Mouse (Mus musculus) CD8-positive naive resting alpha-beta T cell, adult 2 months (primary cell): ENCODE results near the gene Smg6.

Experiments used
- DNase-seq, 2 experiments: peaks; one replicate each; pipeline ENCODE4 v3.0.0; 2022; ENCODE audit warnings: low read depth in 2 of 2, low spot score in 2 of 2

Gene Smg6

DNA sequence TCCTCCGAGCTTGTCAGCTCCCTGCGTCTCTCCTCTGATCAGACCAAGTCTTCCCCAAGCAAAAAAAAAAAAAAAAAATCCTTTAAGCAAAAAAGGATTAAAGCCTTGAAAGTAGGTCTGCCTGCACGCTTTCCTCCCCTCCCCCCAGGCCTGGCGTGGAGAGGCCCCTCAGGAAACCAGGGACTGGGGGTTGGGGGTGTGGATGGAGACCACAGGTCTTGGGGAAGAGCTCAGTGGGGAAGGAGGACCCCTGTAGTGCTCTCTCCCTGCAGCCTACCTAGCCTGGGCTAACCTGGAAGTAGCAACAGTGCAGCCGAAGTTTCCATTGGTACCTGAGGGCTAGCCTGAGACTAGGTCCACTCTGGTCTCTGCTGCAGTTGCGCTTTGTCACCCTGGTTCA is 285.1 kb downstream of the Smg6 start:
- no peak for DNase-seq

DNA sequence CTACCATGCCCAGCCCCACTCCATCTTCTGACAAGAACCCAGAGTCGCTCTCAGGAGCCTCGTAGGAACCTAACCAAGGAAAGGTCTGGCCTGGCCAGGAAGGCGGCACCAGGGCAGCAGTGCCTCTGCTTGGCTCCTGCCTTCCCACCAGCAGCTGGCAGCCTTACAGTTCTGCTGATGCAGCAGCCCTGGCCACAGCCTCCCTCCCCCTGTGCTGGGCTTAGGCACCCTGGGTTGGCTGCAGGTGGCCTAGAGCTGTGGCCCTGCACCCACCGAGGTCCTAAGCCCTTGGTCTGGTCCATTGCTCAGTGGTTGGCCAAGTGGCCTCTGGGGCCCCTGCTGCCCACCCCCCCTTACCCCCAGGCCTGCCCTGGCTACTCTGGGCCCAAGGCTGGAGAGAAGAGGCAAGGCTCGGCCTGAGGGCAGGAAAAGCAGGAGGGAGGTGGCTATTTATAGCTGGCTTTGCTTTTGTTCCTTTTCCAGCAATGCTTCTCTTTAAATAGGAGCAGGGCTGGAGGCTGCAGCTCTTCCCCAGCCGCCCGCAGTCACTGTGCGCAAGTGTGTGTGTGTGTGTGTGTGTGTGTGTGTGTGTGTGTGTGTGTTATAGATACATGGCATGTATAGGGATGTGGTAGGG is 286.5 kb downstream of the Smg6 start:
- no peak for DNase-seq

DNA sequence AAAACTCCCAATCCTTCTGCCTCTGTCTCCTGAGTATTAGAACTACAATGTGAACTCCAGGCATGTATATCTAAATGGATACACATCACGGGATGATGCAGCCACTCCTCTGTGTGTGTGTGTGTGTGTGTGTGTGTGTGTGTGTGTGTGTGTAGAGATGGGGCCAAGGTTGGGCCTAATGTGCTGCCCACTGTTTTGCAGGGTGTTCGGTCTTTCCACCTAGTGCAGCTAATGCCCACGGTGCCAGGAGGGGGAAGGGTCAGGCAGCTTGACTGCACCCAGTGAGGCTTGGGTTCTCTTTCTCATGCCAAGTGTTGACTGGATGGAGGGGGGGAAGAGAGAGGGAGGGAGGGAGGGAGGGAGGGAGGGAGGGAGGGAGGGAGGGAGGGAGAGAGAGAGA is 287.3 kb downstream of the Smg6 start:
- DNase-seq = no peak

DNA sequence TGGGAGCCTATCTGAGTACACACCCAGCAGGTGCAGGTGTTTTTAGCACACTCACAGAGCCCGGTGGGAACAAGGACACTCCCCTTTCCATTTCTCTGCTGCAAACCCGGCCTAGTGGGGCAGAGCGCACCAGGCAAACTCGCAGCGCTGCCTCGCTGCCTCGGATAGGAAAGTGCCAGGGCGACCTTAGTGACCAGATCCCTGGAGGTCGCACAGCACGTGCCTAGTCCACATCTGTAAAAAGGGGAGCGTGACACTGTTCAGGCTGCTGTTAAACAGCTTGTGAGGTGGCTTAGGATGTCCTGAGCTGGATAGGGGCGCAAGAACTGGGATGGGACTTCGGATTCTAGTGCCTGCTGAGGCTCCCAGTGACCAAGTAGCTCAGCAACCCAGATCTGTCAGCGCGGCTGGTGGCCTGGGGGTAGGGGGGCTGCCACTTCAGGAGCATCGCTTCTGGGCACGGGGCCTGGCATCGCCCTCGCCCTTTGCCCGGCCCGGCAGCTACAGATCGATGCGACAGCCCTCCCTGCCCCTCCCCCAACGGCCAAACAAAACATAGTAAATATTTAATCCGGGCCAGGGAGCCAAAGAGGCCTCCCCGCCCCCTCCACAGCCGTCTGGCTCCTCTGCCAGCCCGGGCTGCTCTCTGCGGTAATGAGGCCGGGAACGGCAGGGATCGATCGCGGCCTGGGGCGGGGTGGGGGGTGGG is 287.9 kb downstream of the Smg6 start:
- DNase-seq = no peak
